Mouse (Mus musculus) G1E (cell line): ENCODE measurements at regions not wholly inside any gene's neighbourhood (a gene's known extent, or its start where the extent isn't known, plus 50 kb on each side); places are given as distances from the start of the nearest gene placed in this dataset.

Source experiments
- CTCF ChIP-seq: IDR thresholded peaks from 2 replicates; pipeline ENCODE4 v1.5.1; 2012; ENCODE audit warnings: low read depth, low read length, inconsistent platforms, mixed read lengths
- GATA1 ChIP-seq: IDR thresholded peaks from 2 replicates; pipeline ENCODE4 v1.6.1; 2012; ENCODE audit warnings: borderline replicate concordance, low read length, inconsistent platforms, mixed read lengths
- POLR2AphosphoS5 ChIP-seq: IDR thresholded peaks from 2 replicates; pipeline ENCODE4 v1.6.1; 2012; ENCODE audit warnings: low read depth, low read length, inconsistent platforms; ENCODE audit not compliant: insufficient replicate concordance
- TAL1 ChIP-seq: conservative IDR thresholded peaks from 2 replicates; pipeline ENCODE4 v1.6.1; 2012; ENCODE audit warnings: low read depth, low read length, inconsistent platforms, mixed read lengths

DNA sequence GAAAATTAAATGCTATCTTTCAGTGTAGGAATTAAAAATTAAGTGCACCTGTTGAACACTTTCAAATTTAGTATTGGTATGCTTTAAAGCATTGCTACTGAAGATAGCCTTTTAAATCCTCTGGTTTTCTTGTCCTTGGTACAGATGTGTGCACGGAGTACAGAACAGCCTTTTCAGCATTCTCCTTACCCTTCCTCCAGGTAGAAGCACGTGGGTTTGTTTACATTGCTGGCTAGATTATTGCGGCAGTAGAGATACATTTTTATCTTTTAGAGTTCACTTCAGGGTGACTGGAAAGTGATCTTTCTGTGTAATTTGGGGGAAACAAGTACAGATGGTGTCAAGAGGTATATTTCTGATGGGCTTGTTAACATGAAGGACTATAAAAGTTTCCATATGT, 89.9 kb downstream of the Gm13691 start:
- TF ChIP-seq CTCF (no peak), POLR2AphosphoS5 (no peak), TAL1 (no peak), GATA1 (no peak)
